Mouse (Mus musculus) midbrain, embryonic 11.5 days (tissue): ENCODE results near the gene Rps28. TPM values are rescaled to one million over a fixed set of nuclear protein-coding genes. Genes with fewer than 3 reads are reported as not detected.
"Not testable (repeated sequence)": the region's sequence is repeated elsewhere in the genome, so short reads cannot be mapped to it uniquely, and the experiment has no call there.

Experiments used
- ATAC-seq: fragments of 200-750 bp; cut with Nextera tagmentation; 2 replicates; pipeline ENCODE4 v1.8.0; 2017; ENCODE audit warnings: moderate TSS enrichment, moderate library complexity; ENCODE audit not compliant: low FRiP score
- DNase-seq: peaks from one replicate; pipeline ENCODE4 v3.0.0; 2015; ENCODE audit warnings: low spot score; ENCODE audit errors: missing footprints
- H3K27ac ChIP-seq: fragments of 300-500 bp; sonication (generic); 2 replicates; pipeline ENCODE4 v1.5.1; 2014; ENCODE audit warnings: low read depth, low read length
- H3K27me3 ChIP-seq: fragments of 300-500 bp; sonication (generic); 2 replicates; pipeline ENCODE4 v1.6.1; 2014; ENCODE audit warnings: mild to moderate bottlenecking, low read length, moderate library complexity, mixed read lengths; ENCODE audit not compliant: control insufficient read depth, insufficient read depth
- H3K36me3 ChIP-seq: fragments of 300-500 bp; sonication (generic); 2 replicates; pipeline ENCODE4 v1.6.1; 2014; ENCODE audit warnings: mild to moderate bottlenecking, low read length, moderate library complexity, mixed read lengths; ENCODE audit not compliant: control insufficient read depth, insufficient read depth
- H3K4me1 ChIP-seq: fragments of 300-500 bp; sonication (generic); 2 replicates; pipeline ENCODE4 v1.6.1; 2014; ENCODE audit warnings: low read length; ENCODE audit not compliant: control insufficient read depth, insufficient read depth
- H3K4me2 ChIP-seq: fragments of 300-500 bp; sonication (generic); 2 replicates; pipeline ENCODE4 v1.6.1; 2014; ENCODE audit warnings: mild to moderate bottlenecking, moderate library complexity
- H3K4me3 ChIP-seq: fragments of 300-500 bp; sonication (generic); 2 replicates; pipeline ENCODE4 v1.5.1; 2014; ENCODE audit warnings: low read depth, low read length
- H3K9ac ChIP-seq: fragments of 300-500 bp; sonication (generic); 2 replicates; pipeline ENCODE4 v1.6.1; 2014; ENCODE audit warnings: low read length
- H3K9me3 ChIP-seq: fragments of 300-500 bp; sonication (generic); 2 replicates; pipeline ENCODE4 v1.6.1; 2016; ENCODE audit warnings: low read length; ENCODE audit not compliant: control insufficient read depth
- WGBS: fragments of 180-500 bp; shearing (Covaris S2); extraction: QIAGEN DNeasy Blood & Tissue Kit; methylation state at CpG from one replicate; pipeline ENCODE4 v1.1.7; 2014; 5-methylcytosine and 5-hydroxymethylcytosine counted together
- polyA plus RNA-seq: library from polyadenylated mRNA; unstranded; fragments of >200 nt; fragmentation: Nextera tagmentation; extraction: Ambion mirVana; gene quantifications from 2 replicates; pipeline ENCODE4 v1.2.1, GENCODE M21; 2014

Gene Rps28
- polyA plus RNA-seq, 1 experiment from 2014 or later, result 845 TPM

DNA sequence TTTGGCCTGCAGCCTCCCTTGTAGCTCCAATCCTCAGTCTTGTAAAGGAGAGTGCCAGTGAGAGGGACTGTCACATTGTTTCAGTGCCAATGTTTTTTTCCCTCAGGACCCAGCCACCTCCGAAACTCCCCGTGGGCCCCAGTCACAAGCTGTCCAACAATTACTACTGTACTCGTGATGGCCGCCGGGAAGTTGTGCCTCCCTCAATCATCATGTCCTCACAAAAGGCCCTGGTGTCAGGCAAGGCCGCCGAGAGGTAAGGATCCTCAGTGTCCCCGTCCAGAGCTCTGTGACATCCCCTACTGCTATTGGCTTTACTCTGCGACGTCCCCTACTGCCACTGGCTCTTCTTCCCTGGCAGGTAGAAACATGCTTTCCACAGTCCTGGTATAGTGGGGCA, 5.2 kb upstream of the Rps28 start:
- Histone ChIP-seq H3K4me2 (no peak overlapping the region), H3K36me3 (peaks cover 11% of the 10 kb centered on the region; the same call in 1 of the 2 replicates)
- 93% methylated on average over 10 of the region's 10 CpGs for WGBS

GRCm38 (mm10) chr17:33828892-33829291, 4.5 kb upstream of the Rps28 start:
- WGBS, result 73% methylated on average over 2 of the region's 2 CpGs
- Histone ChIP-seq H3K4me1 (peaks cover 6% of the 10 kb centered on the region; the same call in 1 of the 2 replicates), H3K27me3 (no peaks in the 10 kb centered on the region), H3K9ac (no peak overlapping the region), H3K4me2 (no peak overlapping the region), H3K4me3 (no peak overlapping the region), H3K36me3 (peaks cover 10% of the 10 kb centered on the region; the same call in 1 of the 2 replicates), H3K9me3 (no peaks in the 10 kb centered on the region), H3K27ac (no peak overlapping the region)
- DNase-seq (no peak), ATAC-seq (no peak)

More for the DNA sequence above, 5.2 kb upstream of the Rps28 start:
- no peaks in the 10 kb centered on the region for H3K27me3 ChIP-seq
- no peak overlapping the region for H3K4me3 ChIP-seq
- DNase-seq (no peak), ATAC-seq (no peak)
- no peak overlapping the region for H3K9ac ChIP-seq
- H3K4me1 ChIP-seq, result peaks cover 6% of the 10 kb centered on the region; the same call in 1 of the 2 replicates
- no peak overlapping the region for H3K27ac ChIP-seq
- no peaks in the 10 kb centered on the region for H3K9me3 ChIP-seq

DNA sequence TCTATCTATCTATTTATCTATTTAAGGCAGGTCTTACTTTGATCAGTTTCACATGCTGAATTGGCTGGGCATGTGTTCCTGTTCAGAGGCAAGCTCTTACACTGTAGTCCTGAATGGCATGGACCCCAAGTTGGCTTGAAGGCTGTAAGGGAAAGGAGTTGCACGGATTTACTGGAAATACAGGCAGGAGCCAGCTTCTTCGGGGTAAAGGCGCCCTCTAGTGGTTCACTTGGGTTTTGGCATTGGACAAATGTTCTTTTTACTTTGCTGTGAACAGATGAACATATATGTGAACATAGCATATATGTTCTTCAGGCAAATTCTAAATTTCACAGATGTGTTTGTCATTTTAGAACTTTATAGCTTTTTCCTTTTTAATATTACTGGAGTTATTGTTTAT, 2.5 kb upstream of the Rps28 start:
- ATAC-seq (no peak), DNase-seq (peak; percentile 93)
- peaks cover 13% of the 10 kb centered on the region; the same call in 1 of the 2 replicates for H3K36me3 ChIP-seq
- no peak overlapping the region for H3K27ac ChIP-seq
- no peak overlapping the region for H3K4me2 ChIP-seq
- H3K9ac ChIP-seq, result no peak overlapping the region
- H3K4me3 ChIP-seq, result no peak overlapping the region
- H3K27me3 ChIP-seq, result no peaks in the 10 kb centered on the region
- no peaks in the 10 kb centered on the region for H3K9me3 ChIP-seq
- peaks cover 16% of the 10 kb centered on the region for H3K4me1 ChIP-seq
- 0% methylated on average over 3 of the region's 3 CpGs for WGBS

DNA sequence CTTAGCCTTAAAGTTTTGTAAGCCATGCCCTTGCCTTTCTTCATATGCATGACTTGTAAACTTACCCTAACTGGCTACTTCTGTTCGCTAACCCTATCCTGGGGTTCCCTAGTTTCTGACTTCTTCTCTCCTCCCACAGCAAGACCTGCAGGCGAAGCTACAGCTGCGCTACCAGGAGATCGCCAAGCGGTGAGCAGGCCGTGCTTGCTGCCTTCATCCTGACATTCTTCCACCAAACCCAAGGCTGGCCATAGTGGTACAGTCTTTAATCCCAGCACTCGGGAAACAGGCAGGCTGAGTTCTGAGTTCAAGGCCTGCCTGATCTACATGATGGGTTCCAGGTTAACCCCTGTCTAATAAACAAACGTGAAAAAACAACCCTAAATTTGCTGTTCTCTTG, 1.1 kb upstream of the Rps28 start:
- no peak overlapping the region for H3K27ac ChIP-seq
- 86% methylated on average over 8 of the region's 8 CpGs for WGBS
- H3K4me2 ChIP-seq, result peak overlapping the region; percentile 58
- peaks cover 16% of the 10 kb centered on the region for H3K4me1 ChIP-seq
- peaks cover 21% of the 10 kb centered on the region; the same call in 1 of the 2 replicates for H3K36me3 ChIP-seq
- H3K9ac ChIP-seq, result no peak overlapping the region
- no peaks in the 10 kb centered on the region for H3K27me3 ChIP-seq
- peak overlapping the region; percentile 79 for H3K4me3 ChIP-seq
- ATAC-seq, result no peak
- no peaks in the 10 kb centered on the region for H3K9me3 ChIP-seq
- no peak for DNase-seq

DNA sequence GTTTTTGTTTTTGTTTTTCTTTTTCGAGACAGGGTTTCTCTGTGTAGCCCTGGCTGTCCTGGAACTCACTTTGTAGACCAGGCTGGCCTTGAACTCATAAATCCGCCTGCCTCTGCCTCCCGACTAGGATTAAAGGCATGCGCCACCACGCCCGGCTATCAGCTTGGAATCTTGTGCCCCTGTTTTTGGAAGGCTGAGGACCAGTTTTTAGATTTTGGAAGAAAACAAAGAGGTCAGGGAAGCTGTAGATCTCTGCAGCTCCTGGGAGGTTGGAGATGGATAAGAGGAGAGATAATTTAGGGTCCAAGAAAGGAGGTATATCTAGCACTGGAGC, 602 bp upstream of the Rps28 start:
- ATAC-seq, H3K27me3 ChIP-seq, H3K27ac ChIP-seq, H3K9me3 ChIP-seq: not testable (repeated sequence)
- Histone ChIP-seq H3K36me3 (peaks cover 23% of the 10 kb centered on the region; the same call in 1 of the 2 replicates), H3K4me3 (peak overlapping the region; percentile 79), H3K4me1 (peaks cover 16% of the 10 kb centered on the region), H3K4me2 (peak overlapping the region; percentile 58), H3K9ac (peak overlapping the region; percentile 86)
- WGBS, result 8% methylated on average over 6 of the region's 6 CpGs
- DNase-seq, result peak; percentile 88

GRCm38 (mm10) chr17:33823171-33823570, 1.2 kb downstream of the Rps28 start:
- Histone ChIP-seq H3K9ac (peak overlapping the region; percentile 86), H3K36me3 (peaks cover 28% of the 10 kb centered on the region; the same call in 1 of the 2 replicates), H3K4me1 (peaks cover 19% of the 10 kb centered on the region), H3K4me2 (peak overlapping the region; percentile 62), H3K4me3 (peak overlapping the region; percentile 79)
- not testable (repeated sequence) for DNase-seq, H3K27me3 ChIP-seq, H3K27ac ChIP-seq, ATAC-seq, H3K9me3 ChIP-seq
- 86% methylated on average over 8 of the region's 8 CpGs for WGBS

- Histone ChIP-seq H3K4me2 (peak overlapping the region; percentile 16; the same call in 1 of the 2 replicates), H3K4me1 (peaks cover 23% of the 10 kb centered on the region), H3K9me3 (no peaks in the 10 kb centered on the region), H3K9ac (no peak overlapping the region), H3K27me3 (no peaks in the 10 kb centered on the region), H3K36me3 (peaks cover 28% of the 10 kb centered on the region; the same call in 1 of the 2 replicates), H3K27ac (no peak overlapping the region), H3K4me3 (no peak overlapping the region)
- DNase-seq (no peak), ATAC-seq (no peak)
- WGBS, result 96% methylated on average over 1 of the region's 1 CpGs
Measured at GRCm38 (mm10) chr17:33822436-33822959, 1.9 kb downstream of the Rps28 start.

DNA sequence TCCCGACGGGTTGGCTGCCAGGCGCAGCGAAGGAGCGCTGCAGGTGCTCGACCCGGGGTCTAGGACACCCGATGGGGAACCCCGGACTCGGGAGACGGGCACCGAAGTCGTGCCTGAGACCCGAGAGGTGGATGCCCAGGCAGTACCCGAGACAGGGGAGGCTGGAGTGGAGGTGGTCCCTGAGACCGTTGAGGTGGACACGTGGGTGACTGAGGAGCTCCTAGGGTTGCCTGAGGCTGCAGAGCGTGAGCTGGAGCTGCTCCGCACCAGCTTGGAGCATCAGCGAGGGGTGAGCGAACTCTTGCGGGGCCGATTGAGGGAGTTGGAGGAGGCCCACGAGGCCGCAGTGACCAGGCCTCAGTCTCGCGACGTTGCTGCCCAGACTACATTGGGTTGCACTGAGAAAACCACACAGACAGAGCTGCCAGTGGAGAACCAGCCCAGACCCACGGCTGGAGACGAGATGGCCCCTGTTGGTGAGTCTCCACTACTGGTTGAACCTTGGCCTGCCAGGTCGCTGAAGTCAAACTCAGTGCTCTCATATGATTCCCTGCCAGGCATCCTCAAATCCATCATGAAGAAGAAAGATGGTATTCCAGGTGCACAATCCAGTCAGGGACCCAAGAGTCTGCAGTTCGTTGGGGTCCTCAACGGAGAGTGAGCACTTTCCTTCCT, 6.3 kb downstream of the Rps28 start:
- 18% methylated on average over 33 of the region's 33 CpGs for WGBS
- Histone ChIP-seq H3K4me3 (peak overlapping the region; percentile 51), H3K9me3 (no peaks in the 10 kb centered on the region), H3K27ac (peak overlapping the region; percentile 49), H3K4me2 (peak overlapping the region; percentile 90), H3K27me3 (no peaks in the 10 kb centered on the region), H3K36me3 (peaks cover 28% of the 10 kb centered on the region; the same call in 1 of the 2 replicates), H3K4me1 (peaks cover 16% of the 10 kb centered on the region), H3K9ac (peak overlapping the region; percentile 76)
- DNase-seq (no peak), ATAC-seq (peak; percentile 64; the same call in 1 of the 2 replicates)
